Mouse (Mus musculus): ENCODE measurements around the gene Uqcr10.

DNA sequence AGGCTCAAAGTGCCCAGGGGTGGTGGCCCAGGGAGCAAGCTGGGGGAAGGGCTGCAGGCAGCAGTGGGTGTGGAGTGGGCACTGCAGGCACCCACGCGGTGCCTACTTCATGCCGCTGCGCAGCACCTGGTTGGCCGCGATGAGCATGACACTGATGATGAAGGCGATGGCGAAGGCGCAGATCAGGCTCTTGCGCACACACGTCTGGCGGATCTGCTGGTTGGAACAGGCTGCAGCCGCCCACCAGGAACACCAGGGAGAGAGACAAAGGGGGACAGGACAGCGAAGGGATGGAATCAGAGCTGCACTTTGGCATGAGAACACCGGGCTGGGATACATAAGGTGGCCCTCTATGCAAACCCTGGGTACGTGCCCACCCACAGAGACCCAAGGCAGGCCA lies 34.6 kb upstream of the Uqcr10 start:
- TF ChIP-seq CTCF (IDR thresholded peaks at IDR 0.05; ENCODE audit: low read depth) = no peak
- TF ChIP-seq EP300 (IDR thresholded peaks at IDR 0.05; ENCODE audit: low read depth) = no peak
